ENCODE assay signal across 8 mouse cellular contexts in genomic region chr16:20535296-20536080, GRCm38 (mm10). TPM values are rescaled to one million over a fixed set of nuclear protein-coding genes. Genes with fewer than 3 reads are reported as not detected.
DNase-seq lines count a peak whose midpoint lies in the region; ATAC-seq lines count a peak whose summit lies in the region.

Gene Ap2m1 (plus strand): TSS chr16:20535478.

- intact Hi-C loops in gastrocnemius, postnatal 14 days (cut with DNase I; ENCODE audit: low total_unique reads): no loop called here
- intact Hi-C loops in left cerebral cortex, postnatal 10 days (cut with DNase I): no loop called here

- peak; percentile 94 to 97 for DNase-seq in adrenal gland, adult (ENCODE audit: inconsistent age in 2 of 2, low spot score in 1 of 2)
- peak; percentile 100 for DNase-seq in embryo, embryonic 10.5 days (ENCODE audit: low spot score)
- DNase-seq in gastrocnemius, postnatal 14 days: peak; percentile 94
- peak; percentile 96 to 98 for DNase-seq in left cerebral cortex, postnatal 10 days (ENCODE audit: extremely low spot score in 1 of 2, low spot score in 2 of 2)
- peak; percentile 93 for DNase-seq in right cerebral cortex, postnatal 25 days
- peak; percentile 90 to 91 for DNase-seq in urinary bladder, postnatal 4 days (ENCODE audit: low spot score in 2 of 2)

- ATAC-seq in inflammation-experienced regulatory T-cells, adult 6 months: peak; percentile 100
- ATAC-seq in megakaryocyte-erythroid progenitor cell, adult 5-6 weeks (replicated peaks; ENCODE audit: low FRiP score, low TSS enrichment, poor library complexity, severe bottlenecking): peak; percentile 98

RNA-seq across cellular contexts. Expression of gene Ap2m1, which starts in this region (rescaled TPM):
- total RNA-seq in gastrocnemius, postnatal 14 days (2021): 100 to 1,000 TPM; 127 to 134 TPM
- 100 to 1,000 TPM; 494 to 560 (median 499) TPM for polyA plus RNA-seq in inflammation-experienced regulatory T-cells, adult 6 months (2017; shearing (Covaris generic))
- total RNA-seq in left cerebral cortex, postnatal 10 days (2021): 100 to 1,000 TPM; 950 to 999 TPM
- 166 and 200 TPM in 2 replicates for total RNA-seq in megakaryocyte-erythroid progenitor cell, adult 5-6 weeks (2014; fragmentation: Nextera tagmentation)
- 113 and 150 TPM in 2 replicates for total RNA-seq in megakaryocyte-erythroid progenitor cell, adult 5-6 weeks (2017)

Comparison
In these comparisons a context has a peak if more than half of its experiments do, and no peak if none do; other contexts are left out.
1. Peak in every context shown above with its lines: DNase-seq and ATAC-seq.
2. RNA of gene Ap2m1 (total RNA-seq): 950 to 999 TPM in left cerebral cortex, postnatal 10 days; 113 to 200 TPM in megakaryocyte-erythroid progenitor cell, adult 5-6 weeks and 127 to 134 TPM in gastrocnemius, postnatal 14 days; every median in the first group is over 4 times any median in the second.